Mouse (Mus musculus): Measurements from ENCODE around the gene Ifna16. TPM values are rescaled to one million over a fixed set of nuclear protein-coding genes. Genes with fewer than 3 reads are reported as not detected.

Ifna16 gene
- total and polyA plus RNA-seq, 2 experiments from 2014 or later, result not detected

- Histone ChIP-seq H3K9me3 (replicated peaks; ENCODE audit: control insufficient read depth, low read length) (no peaks in the 10 kb centered on the region), H3K27ac (ENCODE audit: low read depth) (no peak overlapping the region), H3K9ac (replicated peaks; ENCODE audit: low read depth, low read length) (peak overlapping the region; percentile 52), H3K36me3 (replicated peaks; ENCODE audit: control insufficient read depth, insufficient read depth, low read length) (no peaks in the 10 kb centered on the region), H3K4me3 (ENCODE audit: low read depth, low read length) (peak overlapping the region; percentile 52), H3K27me3 (ENCODE audit: control insufficient read depth, insufficient read depth, low read length) (no peaks in the 10 kb centered on the region), H3K4me1 (ENCODE audit: control insufficient read depth, insufficient read depth) (no peaks in the 10 kb centered on the region), H3K4me2 (ENCODE audit: low read depth, low read length) (peak overlapping the region; percentile 53)
- 14% methylated on average over 11 of the region's 11 CpGs for WGBS
- ATAC-seq (ENCODE audit: insufficient read depth, low read depth) (peak; percentile 82), DNase-seq (ENCODE audit: low spot score) (peak; percentile 99)
- TF ChIP-seq EP300 (IDR thresholded peaks at IDR 0.05; ENCODE audit: low read depth) (no peak), CTCF (IDR thresholded peaks at IDR 0.05; ENCODE audit: low read depth) (peak; percentile 90)
Measured at GRCm38 (mm10) chr4:88641077-88641831, 35.5 kb downstream of the Ifna16 start.

- Histone ChIP-seq H3K27ac (ENCODE audit: low read depth) (no peak overlapping the region; the same call in 1 of the 2 replicates), H3K9ac (replicated peaks; ENCODE audit: low read depth, low read length) (peak overlapping the region; percentile 52), H3K4me1 (ENCODE audit: control insufficient read depth, insufficient read depth) (no peaks in the 10 kb centered on the region), H3K4me3 (ENCODE audit: low read depth, low read length) (peak overlapping the region; percentile 52), H3K4me2 (ENCODE audit: low read depth, low read length) (peak overlapping the region; percentile 53), H3K9me3 (replicated peaks; ENCODE audit: control insufficient read depth, low read length) (no peaks in the 10 kb centered on the region), H3K36me3 (replicated peaks; ENCODE audit: control insufficient read depth, insufficient read depth, low read length) (no peaks in the 10 kb centered on the region), H3K27me3 (ENCODE audit: control insufficient read depth, insufficient read depth, low read length) (no peaks in the 10 kb centered on the region)
- DNase-seq (ENCODE audit: low spot score), result no peak
- no peak for TF ChIP-seq CTCF (IDR thresholded peaks at IDR 0.05; ENCODE audit: low read depth)
- no peak for TF ChIP-seq EP300 (IDR thresholded peaks at IDR 0.05; ENCODE audit: low read depth)
- WGBS, result 35% methylated on average over 8 of the region's 8 CpGs
- ATAC-seq (ENCODE audit: insufficient read depth, low read depth), result peak; percentile 7; the same call in 1 of the 2 replicates
Measured at GRCm38 (mm10) chr4:88640704-88641076, 36.0 kb downstream of the Ifna16 start.

- no peaks in the 10 kb centered on the region for H3K4me1 ChIP-seq (ENCODE audit: control insufficient read depth, insufficient read depth)
- 92% methylated on average over 4 of the region's 4 CpGs for WGBS
- no peak for DNase-seq (ENCODE audit: low spot score)
- TF ChIP-seq CTCF (IDR thresholded peaks at IDR 0.05; ENCODE audit: low read depth) (no peak), EP300 (IDR thresholded peaks at IDR 0.05; ENCODE audit: low read depth) (no peak)
- H3K27me3 ChIP-seq (ENCODE audit: control insufficient read depth, insufficient read depth, low read length), result no peaks in the 10 kb centered on the region
- no peaks in the 10 kb centered on the region for H3K36me3 ChIP-seq (replicated peaks; ENCODE audit: control insufficient read depth, insufficient read depth, low read length)
- H3K4me3 ChIP-seq (ENCODE audit: low read depth, low read length), result no peak within 1 kb of the TSS
- no peak for ATAC-seq (ENCODE audit: insufficient read depth, low read depth)
- H3K9me3 ChIP-seq (replicated peaks; ENCODE audit: control insufficient read depth, low read length), result no peaks in the 10 kb centered on the region
- H3K9ac ChIP-seq (replicated peaks; ENCODE audit: low read depth, low read length), result no peak within 1 kb of the TSS
- H3K4me2 ChIP-seq (ENCODE audit: low read depth, low read length), result no peak within 1 kb of the TSS
- H3K27ac ChIP-seq (ENCODE audit: low read depth), result no peak within 1 kb of the TSS
Measured at GRCm38 (mm10) chr4:88634311-88634710, 42.4 kb downstream of the Ifna16 start, which contains the start of gene C87499. Gene C87499 (minus strand): TSS chr4:88634411.

Other genes with a start within 250 kb of the Ifna16 start
Only the 30 nearest of the 33 such genes appear.
- gene Ifnb1, start 154.2 kb downstream of the Ifna16 start, total RNA-seq (2014; rRNA removed; ENCODE audit: low replicate concordance), result not detected in 2 replicates
- gene Ifnb1, start 154.2 kb downstream of the Ifna16 start, polyA plus RNA-seq (2015; fragmentation: Nextera tagmentation; extraction: Ambion mirVana), result not detected in 2 replicates
- not detected in 2 replicates for gene Ifna15, start 118.7 kb downstream of the Ifna16 start, total RNA-seq (2014; rRNA removed; ENCODE audit: low replicate concordance)
- not detected in 2 replicates for gene Ifna15, start 118.7 kb downstream of the Ifna16 start, polyA plus RNA-seq (2015; fragmentation: Nextera tagmentation; extraction: Ambion mirVana)
- not detected in 2 replicates for gene Ifna14, start 105.1 kb downstream of the Ifna16 start, total RNA-seq (2014; rRNA removed; ENCODE audit: low replicate concordance)
- not detected in 2 replicates for gene Ifna14, start 105.1 kb downstream of the Ifna16 start, polyA plus RNA-seq (2015; fragmentation: Nextera tagmentation; extraction: Ambion mirVana)
- gene Ifna9, start 84.5 kb downstream of the Ifna16 start, total RNA-seq (2014; rRNA removed; ENCODE audit: low replicate concordance), result not detected in 2 replicates
- gene Ifna9, start 84.5 kb downstream of the Ifna16 start, polyA plus RNA-seq (2015; fragmentation: Nextera tagmentation; extraction: Ambion mirVana), result not detected in 2 replicates
- gene Ifna12, start 73.5 kb downstream of the Ifna16 start, total RNA-seq (2014; rRNA removed; ENCODE audit: low replicate concordance), result not detected in 2 replicates
- not detected in 2 replicates for gene Ifna12, start 73.5 kb downstream of the Ifna16 start, polyA plus RNA-seq (2015; fragmentation: Nextera tagmentation; extraction: Ambion mirVana)
- not detected in 2 replicates for gene C87499, start 42.5 kb downstream of the Ifna16 start, total RNA-seq (2014; rRNA removed; ENCODE audit: low replicate concordance)
- not detected in 2 replicates for gene C87499, start 42.5 kb downstream of the Ifna16 start, polyA plus RNA-seq (2015; fragmentation: Nextera tagmentation; extraction: Ambion mirVana)
- gene Ifna13, start 32.5 kb downstream of the Ifna16 start, total RNA-seq (2014; rRNA removed; ENCODE audit: low replicate concordance), result not detected in 2 replicates
- gene Ifna13, start 32.5 kb downstream of the Ifna16 start, polyA plus RNA-seq (2015; fragmentation: Nextera tagmentation; extraction: Ambion mirVana), result not detected in 2 replicates
- not detected in 2 replicates for gene Ifna2, start 7.0 kb upstream of the Ifna16 start, total RNA-seq (2014; rRNA removed; ENCODE audit: low replicate concordance)
- not detected in 2 replicates for gene Ifna2, start 7.0 kb upstream of the Ifna16 start, polyA plus RNA-seq (2015; fragmentation: Nextera tagmentation; extraction: Ambion mirVana)
- gene Ifnab, start 14.4 kb upstream of the Ifna16 start, total RNA-seq (2014; rRNA removed; ENCODE audit: low replicate concordance), result not detected in 2 replicates
- gene Ifnab, start 14.4 kb upstream of the Ifna16 start, polyA plus RNA-seq (2015; fragmentation: Nextera tagmentation; extraction: Ambion mirVana), result not detected in 2 replicates
- 0.69 and 0.81 TPM in 2 replicates for gene Gm26566, start 44.9 kb upstream of the Ifna16 start, total RNA-seq (2014; rRNA removed; ENCODE audit: low replicate concordance)
- gene Gm26566, start 44.9 kb upstream of the Ifna16 start, polyA plus RNA-seq (2015; fragmentation: Nextera tagmentation; extraction: Ambion mirVana), result 0.52 and 0.66 TPM in 2 replicates
- 115 and 134 TPM in 2 replicates for gene Klhl9, start 45.5 kb upstream of the Ifna16 start, total RNA-seq (2014; rRNA removed; ENCODE audit: low replicate concordance)
- gene Klhl9, start 45.5 kb upstream of the Ifna16 start, polyA plus RNA-seq (2015; fragmentation: Nextera tagmentation; extraction: Ambion mirVana), result 65.9 and 66.7 TPM in 2 replicates
- not detected in 2 replicates for gene Gm13271, start 77.9 kb upstream of the Ifna16 start, total RNA-seq (2014; rRNA removed; ENCODE audit: low replicate concordance)
- gene Gm13271, start 77.9 kb upstream of the Ifna16 start, polyA plus RNA-seq (2015; fragmentation: Nextera tagmentation; extraction: Ambion mirVana), result not detected in 2 replicates
- gene Gm13283, start 83.2 kb upstream of the Ifna16 start, total RNA-seq (2014; rRNA removed; ENCODE audit: low replicate concordance), result not detected in 2 replicates
- 0.25 and 0.46 TPM in 2 replicates for gene Gm13283, start 83.2 kb upstream of the Ifna16 start, polyA plus RNA-seq (2015; fragmentation: Nextera tagmentation; extraction: Ambion mirVana)
- not detected in 2 replicates for gene Gm13290, start 96.9 kb upstream of the Ifna16 start, total RNA-seq (2014; rRNA removed; ENCODE audit: low replicate concordance)
- gene Gm13290, start 96.9 kb upstream of the Ifna16 start, polyA plus RNA-seq (2015; fragmentation: Nextera tagmentation; extraction: Ambion mirVana), result 0.20 TPM in 1 of 2 replicates, not detected in the other
- gene Gm13289, start 100.0 kb upstream of the Ifna16 start, total RNA-seq (2014; rRNA removed; ENCODE audit: low replicate concordance), result not detected in 2 replicates
- not detected in 2 replicates for gene Gm13289, start 100.0 kb upstream of the Ifna16 start, polyA plus RNA-seq (2015; fragmentation: Nextera tagmentation; extraction: Ambion mirVana)
- not detected in 2 replicates for gene Gm13272, start 102.9 kb upstream of the Ifna16 start, total RNA-seq (2014; rRNA removed; ENCODE audit: low replicate concordance)
- not detected in 2 replicates for gene Gm13272, start 102.9 kb upstream of the Ifna16 start, polyA plus RNA-seq (2015; fragmentation: Nextera tagmentation; extraction: Ambion mirVana)
- gene Ifnz, start 105.2 kb upstream of the Ifna16 start, total RNA-seq (2014; rRNA removed; ENCODE audit: low replicate concordance), result not detected in 2 replicates
- 0.22 and 0.41 TPM in 2 replicates for gene Ifnz, start 105.2 kb upstream of the Ifna16 start, polyA plus RNA-seq (2015; fragmentation: Nextera tagmentation; extraction: Ambion mirVana)
- not detected in 2 replicates for gene Gm13276, start 108.8 kb upstream of the Ifna16 start, total RNA-seq (2014; rRNA removed; ENCODE audit: low replicate concordance)
- gene Gm13276, start 108.8 kb upstream of the Ifna16 start, polyA plus RNA-seq (2015; fragmentation: Nextera tagmentation; extraction: Ambion mirVana), result not detected in 2 replicates
- gene Gm13277, start 111.7 kb upstream of the Ifna16 start, total RNA-seq (2014; rRNA removed; ENCODE audit: low replicate concordance), result not detected in 2 replicates
- not detected in 2 replicates for gene Gm13277, start 111.7 kb upstream of the Ifna16 start, polyA plus RNA-seq (2015; fragmentation: Nextera tagmentation; extraction: Ambion mirVana)
- not detected in 2 replicates for gene Gm13278, start 114.6 kb upstream of the Ifna16 start, total RNA-seq (2014; rRNA removed; ENCODE audit: low replicate concordance)
- not detected in 2 replicates for gene Gm13278, start 114.6 kb upstream of the Ifna16 start, polyA plus RNA-seq (2015; fragmentation: Nextera tagmentation; extraction: Ambion mirVana)
- not detected in 2 replicates for gene Gm13275, start 117.6 kb upstream of the Ifna16 start, total RNA-seq (2014; rRNA removed; ENCODE audit: low replicate concordance)
- not detected in 2 replicates for gene Gm13275, start 117.6 kb upstream of the Ifna16 start, polyA plus RNA-seq (2015; fragmentation: Nextera tagmentation; extraction: Ambion mirVana)
- not detected in 2 replicates for gene Gm13279, start 120.5 kb upstream of the Ifna16 start, total RNA-seq (2014; rRNA removed; ENCODE audit: low replicate concordance)
- gene Gm13279, start 120.5 kb upstream of the Ifna16 start, polyA plus RNA-seq (2015; fragmentation: Nextera tagmentation; extraction: Ambion mirVana), result not detected in 2 replicates
- 0.50 and 0.66 TPM in 2 replicates for gene Gm13285, start 122.7 kb upstream of the Ifna16 start, total RNA-seq (2014; rRNA removed; ENCODE audit: low replicate concordance)
- 0.78 and 0.85 TPM in 2 replicates for gene Gm13285, start 122.7 kb upstream of the Ifna16 start, polyA plus RNA-seq (2015; fragmentation: Nextera tagmentation; extraction: Ambion mirVana)
- gene Gm13287, start 126.3 kb upstream of the Ifna16 start, total RNA-seq (2014; rRNA removed; ENCODE audit: low replicate concordance), result not detected in 2 replicates
- gene Gm13287, start 126.3 kb upstream of the Ifna16 start, polyA plus RNA-seq (2015; fragmentation: Nextera tagmentation; extraction: Ambion mirVana), result not detected in 2 replicates
- gene Gm13288, start 128.6 kb upstream of the Ifna16 start, total RNA-seq (2014; rRNA removed; ENCODE audit: low replicate concordance), result not detected in 2 replicates
- not detected in 2 replicates for gene Gm13288, start 128.6 kb upstream of the Ifna16 start, polyA plus RNA-seq (2015; fragmentation: Nextera tagmentation; extraction: Ambion mirVana)
- not detected in 2 replicates for gene Ifna7, start 139.3 kb upstream of the Ifna16 start, total RNA-seq (2014; rRNA removed; ENCODE audit: low replicate concordance)
- gene Ifna7, start 139.3 kb upstream of the Ifna16 start, polyA plus RNA-seq (2015; fragmentation: Nextera tagmentation; extraction: Ambion mirVana), result not detected in 2 replicates
- gene Ifna11, start 143.0 kb upstream of the Ifna16 start, total RNA-seq (2014; rRNA removed; ENCODE audit: low replicate concordance), result not detected in 2 replicates
- gene Ifna11, start 143.0 kb upstream of the Ifna16 start, polyA plus RNA-seq (2015; fragmentation: Nextera tagmentation; extraction: Ambion mirVana), result not detected in 2 replicates
- gene Ifna6, start 150.5 kb upstream of the Ifna16 start, total RNA-seq (2014; rRNA removed; ENCODE audit: low replicate concordance), result not detected in 2 replicates
- not detected in 2 replicates for gene Ifna6, start 150.5 kb upstream of the Ifna16 start, polyA plus RNA-seq (2015; fragmentation: Nextera tagmentation; extraction: Ambion mirVana)
- gene Ifna5, start 158.6 kb upstream of the Ifna16 start, total RNA-seq (2014; rRNA removed; ENCODE audit: low replicate concordance), result not detected in 2 replicates
- gene Ifna5, start 158.6 kb upstream of the Ifna16 start, polyA plus RNA-seq (2015; fragmentation: Nextera tagmentation; extraction: Ambion mirVana), result not detected in 2 replicates
- gene Ifna4, start 164.9 kb upstream of the Ifna16 start, total RNA-seq (2014; rRNA removed; ENCODE audit: low replicate concordance), result not detected in 2 replicates
- gene Ifna4, start 164.9 kb upstream of the Ifna16 start, polyA plus RNA-seq (2015; fragmentation: Nextera tagmentation; extraction: Ambion mirVana), result not detected in 2 replicates